Mouse (Mus musculus) kidney, adult 11 months (tissue): Measurements from ENCODE around the gene Usp19.
A peak's percentile ranks its signal among the peaks of the same experiment; 100 is the strongest.

Source experiments
- DNase-seq: peaks from one replicate; pipeline ENCODE4 v3.0.0; 2022

Usp19 gene

DNA sequence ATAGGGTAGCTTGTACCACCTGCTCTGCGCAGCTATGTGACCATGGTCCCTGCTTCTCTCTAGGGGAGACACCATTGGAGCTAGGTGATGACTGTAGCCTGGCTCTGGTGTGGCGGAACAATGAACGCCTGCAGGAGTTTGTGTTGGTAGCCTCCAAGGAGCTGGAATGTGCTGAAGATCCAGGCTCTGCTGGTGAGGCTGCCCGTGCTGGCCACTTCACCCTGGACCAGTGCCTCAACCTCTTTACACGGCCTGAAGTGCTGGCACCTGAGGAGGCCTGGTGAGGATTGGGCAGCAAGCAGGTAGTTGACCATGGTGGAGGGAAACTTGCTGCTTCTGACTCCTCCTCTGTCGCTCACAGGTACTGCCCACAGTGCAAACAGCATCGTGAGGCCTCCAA, 8.8 kb downstream of the Usp19 start:
- no peak for DNase-seq

GRCm38 (mm10) chr9:108499943-108500342, 9.5 kb downstream of the Usp19 start:
- DNase-seq = no peak

- no peak for DNase-seq
These were observed 16.5 kb downstream of the Usp19 start for GRCm38 (mm10) chr9:108506901-108507300.

- DNase-seq = peak; percentile 98
These were observed 17.4 kb downstream of the Usp19 start, which contains the start of gene Qars for GRCm38 (mm10) chr9:108507619-108508434. TSS of gene Qars (plus strand) at chr9:108507706.

- no peak for DNase-seq
These were observed 18.4 kb downstream of the Usp19 start for GRCm38 (mm10) chr9:108508776-108509175.

DNA sequence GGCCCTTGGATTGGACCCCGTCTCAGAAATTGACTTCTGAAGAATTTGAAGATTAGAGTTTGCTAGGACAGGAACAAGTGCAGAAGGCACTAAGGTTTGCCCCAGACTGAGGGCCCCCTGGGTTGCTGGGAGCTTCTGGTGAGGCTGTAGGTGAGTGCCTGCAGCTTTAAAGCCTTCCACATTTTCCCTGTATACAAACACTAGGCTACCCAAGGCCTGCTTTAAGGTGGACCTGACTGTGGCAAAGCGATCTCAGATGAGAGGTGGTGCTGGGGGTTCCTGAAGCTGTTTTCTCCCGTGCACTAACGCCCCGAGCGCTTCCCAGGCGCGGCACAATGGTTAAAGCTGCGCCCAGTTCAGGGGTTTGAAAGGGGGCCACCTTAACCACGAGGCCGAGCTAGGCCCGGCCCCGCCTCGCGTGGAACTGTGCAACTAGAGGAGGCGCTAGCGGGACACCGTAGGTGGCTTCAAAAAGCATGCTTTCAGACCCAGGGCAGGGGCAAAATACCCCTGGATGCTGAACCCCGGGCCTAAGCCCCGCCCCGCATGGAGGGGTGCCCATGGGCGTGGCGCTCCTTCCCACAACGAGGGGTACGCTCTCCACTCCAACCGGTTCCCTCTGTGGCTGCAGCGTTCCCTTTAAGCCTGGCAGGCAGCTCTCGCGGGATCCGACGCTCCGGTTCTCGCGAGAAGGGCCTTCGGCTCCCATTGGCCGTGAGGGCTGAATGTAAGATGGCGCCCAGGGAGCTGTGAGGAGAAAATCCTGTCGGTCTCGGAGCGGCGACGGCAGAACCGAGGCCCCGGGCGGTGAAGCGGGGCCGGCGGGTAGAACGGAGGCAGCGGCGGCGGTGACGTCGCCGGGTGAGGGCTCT, 26.2 kb downstream of the Usp19 start, which contains the start of gene Qrich1:
Qrich1 (plus strand) TSS at position 427 of the 872 bp plus-strand sequence.
- peak; percentile 96 for DNase-seq

DNA sequence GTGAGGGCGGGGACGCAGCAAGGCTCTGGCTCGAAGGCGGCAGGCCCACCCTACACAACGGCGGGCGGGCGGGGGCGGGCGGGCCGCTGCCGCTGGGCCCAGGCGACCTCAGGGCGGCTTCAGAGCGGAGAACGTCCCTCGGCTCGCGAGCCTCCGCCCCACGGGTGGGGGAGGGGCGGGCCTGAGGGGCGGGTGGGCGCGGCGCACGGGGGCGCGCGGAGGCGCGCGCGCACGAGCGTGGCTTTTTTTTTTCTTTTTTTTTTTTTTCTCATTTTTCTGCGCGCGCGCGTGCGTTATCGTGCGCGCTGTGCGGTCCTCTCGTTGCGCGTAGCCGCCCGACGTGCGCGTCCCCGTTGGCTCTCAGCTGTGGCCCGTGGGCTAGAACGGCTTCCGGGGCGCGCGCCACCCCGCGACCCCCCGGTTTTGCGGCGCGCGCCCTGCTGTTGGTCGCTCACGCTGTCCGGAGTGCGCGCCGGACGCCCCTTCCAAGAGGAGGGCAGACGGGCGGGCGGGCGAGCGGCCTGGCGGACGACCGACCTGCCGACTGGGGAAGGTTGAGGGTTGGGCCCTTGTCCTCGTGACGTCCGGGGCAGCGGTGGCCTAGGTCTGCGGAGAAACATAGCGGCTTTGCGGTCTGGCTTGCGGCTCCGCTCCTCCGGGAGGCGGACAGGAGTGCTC, 27.0 kb downstream of the Usp19 start:
- DNase-seq = peak; percentile 77

- DNase-seq = no peak
These were observed 27.5 kb downstream of the Usp19 start for GRCm38 (mm10) chr9:108517931-108518332.

GRCm38 (mm10) chr9:108521604-108522003, 31.2 kb downstream of the Usp19 start:
- DNase-seq = no peak

GRCm38 (mm10) chr9:108523341-108523740, 32.9 kb downstream of the Usp19 start:
- DNase-seq = no peak

DNA sequence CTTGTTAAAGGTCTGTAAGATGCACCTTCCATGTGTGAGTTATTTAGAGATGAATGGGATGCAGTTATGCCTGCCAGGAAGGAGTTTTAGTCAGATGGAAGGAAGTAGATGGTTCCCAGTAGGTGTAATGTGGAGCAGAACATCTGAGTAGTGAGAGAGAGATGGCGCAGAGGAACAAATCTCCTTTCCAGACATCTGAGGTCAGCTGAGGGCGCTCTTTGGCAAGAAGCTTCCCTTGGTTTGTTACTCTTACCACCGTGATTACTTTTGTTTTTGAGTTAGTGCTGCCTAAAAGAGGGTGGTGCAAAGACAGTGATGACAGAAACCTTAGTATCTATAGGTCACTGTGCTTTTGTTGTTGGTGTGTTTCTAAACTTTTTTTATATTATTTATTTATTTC, 35.0 kb downstream of the Usp19 start:
- DNase-seq = no peak

DNA sequence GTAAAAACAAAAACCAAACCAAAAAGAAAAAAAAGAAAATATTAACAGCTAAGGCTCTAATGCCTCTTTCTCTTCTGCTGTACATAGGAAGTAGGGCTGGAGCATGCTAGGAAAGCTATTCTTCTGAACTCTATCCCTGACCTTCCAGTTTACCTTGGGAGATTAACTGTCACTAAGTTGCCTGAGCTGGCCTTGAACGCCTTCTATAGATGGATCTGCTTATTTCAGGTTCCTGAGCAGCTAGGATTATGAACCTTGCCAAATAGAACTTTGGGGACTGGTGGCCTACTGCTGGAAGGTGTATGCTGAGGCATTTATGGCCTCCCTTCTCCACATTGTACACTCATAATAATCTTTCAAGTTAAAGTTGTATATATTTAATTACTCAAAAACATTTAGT, 40.6 kb downstream of the Usp19 start:
- DNase-seq = no peak

DNA sequence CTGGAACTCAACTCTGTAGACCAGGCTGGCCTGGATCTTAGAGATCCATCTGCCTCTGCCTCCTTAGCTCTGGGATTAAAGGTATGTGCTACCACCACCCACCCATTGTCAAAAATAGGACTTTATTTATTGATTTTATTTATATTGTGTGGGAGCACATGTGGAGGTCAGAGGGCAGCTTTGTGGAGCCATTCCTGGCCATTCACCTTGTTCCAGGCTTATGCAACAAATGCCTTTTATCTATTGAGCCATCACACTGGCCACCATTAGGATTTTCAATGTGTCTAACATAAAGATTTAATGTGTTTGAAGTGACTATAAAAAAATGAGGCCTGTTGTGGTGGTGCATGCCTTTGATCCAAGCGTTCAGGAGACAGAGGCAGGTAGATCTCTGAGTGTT, 41.1 kb downstream of the Usp19 start:
- DNase-seq = no peak

- DNase-seq = no peak
These were observed 50.4 kb downstream of the Usp19 start for GRCm38 (mm10) chr9:108540846-108541245.

DNA sequence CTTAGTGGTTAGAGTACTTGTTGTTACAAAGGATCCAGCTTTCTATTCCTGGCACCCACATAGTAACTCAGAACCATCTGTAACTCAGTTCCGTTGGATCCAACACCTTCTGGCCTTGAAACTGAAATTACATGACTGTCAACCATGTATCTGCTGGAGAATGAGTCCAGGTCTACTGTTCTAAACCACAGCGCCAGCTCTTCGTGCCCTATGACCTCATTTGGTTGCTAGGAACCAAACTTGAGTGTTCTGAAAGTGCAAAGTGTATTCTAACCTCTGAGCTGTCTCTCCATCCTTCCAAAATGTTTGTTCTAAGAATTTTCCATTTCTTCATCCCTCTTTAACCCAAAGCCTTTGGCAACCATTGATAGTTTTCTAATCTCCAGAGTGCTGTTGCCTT, 55.6 kb downstream of the Usp19 start:
- no peak for DNase-seq

GRCm38 (mm10) chr9:108546875-108547274, 56.5 kb downstream of the Usp19 start:
- no peak for DNase-seq
